Mouse (Mus musculus) lung, postnatal 25 days (tissue): ENCODE measurements at regions not wholly inside any gene's neighbourhood (a gene's known extent, or its start where the extent isn't known, plus 50 kb on each side); places are given as distances from the start of the nearest gene placed in this dataset.

Source experiments
- DNase-seq: peaks from one replicate; pipeline ENCODE4 v3.0.0; 2022; ENCODE audit warnings: low spot score

DNA sequence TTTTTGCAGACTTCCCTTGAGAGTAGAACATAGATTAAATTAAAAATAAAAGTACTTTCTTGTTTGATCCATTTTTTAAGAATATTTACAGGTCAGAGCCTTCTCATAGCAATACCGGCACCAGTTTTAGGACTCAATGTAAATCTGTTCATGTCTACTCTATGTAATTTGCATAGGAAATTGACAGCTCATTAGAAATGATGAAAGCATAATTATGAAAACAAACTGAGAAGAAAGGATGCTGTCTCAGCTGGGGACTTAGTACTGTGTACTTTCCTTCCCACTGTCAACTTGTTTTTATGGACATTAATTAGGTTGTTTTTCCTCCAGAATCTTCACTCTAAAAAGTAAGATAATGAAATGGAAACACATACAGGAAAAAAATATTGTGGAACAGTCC, 3344.8 kb upstream of the Gm6569 start:
- DNase-seq = no peak

DNA sequence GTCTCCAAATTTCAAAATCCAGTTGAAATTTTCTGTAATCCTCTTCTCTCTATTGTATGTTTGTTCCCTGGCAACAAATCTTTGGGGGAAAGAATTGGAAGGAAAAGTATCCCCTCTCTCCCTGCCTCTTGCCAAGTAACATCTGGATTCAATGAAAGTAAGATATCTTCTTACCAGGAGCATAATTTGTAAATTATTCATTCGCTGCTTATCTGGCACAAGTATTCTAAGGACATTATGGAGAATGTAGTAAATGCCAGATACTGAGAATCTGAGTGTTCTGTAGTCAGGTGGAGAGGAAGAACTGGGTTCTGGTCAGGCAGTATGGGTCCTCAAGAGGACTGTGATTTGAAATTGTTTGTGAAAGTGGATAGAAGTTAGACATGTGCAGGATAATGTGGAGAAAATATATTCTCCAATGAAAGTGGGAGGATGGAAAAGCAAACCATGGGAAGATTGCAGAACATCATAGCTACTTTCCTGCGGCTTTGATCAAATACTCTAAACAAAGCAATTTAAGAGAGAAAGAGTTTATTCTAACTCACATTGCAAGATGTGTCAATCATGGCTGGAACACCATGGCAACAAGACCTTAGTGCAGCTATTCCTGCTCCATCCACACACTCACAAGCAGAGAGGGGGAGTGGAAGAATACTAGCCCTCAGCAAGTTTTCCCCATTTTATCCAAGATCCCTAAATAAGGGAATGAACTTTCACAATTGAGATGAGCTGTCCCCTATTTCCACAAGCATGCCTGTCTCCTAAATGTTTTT, 3327.1 kb upstream of the Gm6569 start:
- no peak for DNase-seq

DNA sequence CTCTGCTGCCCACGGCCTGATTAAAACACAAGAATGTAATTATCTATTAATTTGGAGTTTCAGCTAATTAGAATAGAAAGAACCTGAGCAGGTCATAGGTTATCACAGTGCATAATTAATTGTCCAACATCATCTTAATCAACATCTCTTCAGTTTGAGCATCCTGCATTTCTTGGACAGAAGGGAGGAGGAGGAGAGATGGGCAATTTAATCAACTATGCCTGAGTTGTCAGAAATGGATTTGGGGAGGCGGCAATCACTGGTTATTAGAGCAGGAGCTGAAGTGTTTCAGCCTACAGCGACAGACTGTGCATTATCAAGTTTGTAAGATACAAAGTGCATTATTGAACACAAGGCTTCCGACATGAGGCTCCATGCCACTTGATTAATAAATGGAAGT, 3313.8 kb upstream of the Gm6569 start:
- DNase-seq = no peak

DNA sequence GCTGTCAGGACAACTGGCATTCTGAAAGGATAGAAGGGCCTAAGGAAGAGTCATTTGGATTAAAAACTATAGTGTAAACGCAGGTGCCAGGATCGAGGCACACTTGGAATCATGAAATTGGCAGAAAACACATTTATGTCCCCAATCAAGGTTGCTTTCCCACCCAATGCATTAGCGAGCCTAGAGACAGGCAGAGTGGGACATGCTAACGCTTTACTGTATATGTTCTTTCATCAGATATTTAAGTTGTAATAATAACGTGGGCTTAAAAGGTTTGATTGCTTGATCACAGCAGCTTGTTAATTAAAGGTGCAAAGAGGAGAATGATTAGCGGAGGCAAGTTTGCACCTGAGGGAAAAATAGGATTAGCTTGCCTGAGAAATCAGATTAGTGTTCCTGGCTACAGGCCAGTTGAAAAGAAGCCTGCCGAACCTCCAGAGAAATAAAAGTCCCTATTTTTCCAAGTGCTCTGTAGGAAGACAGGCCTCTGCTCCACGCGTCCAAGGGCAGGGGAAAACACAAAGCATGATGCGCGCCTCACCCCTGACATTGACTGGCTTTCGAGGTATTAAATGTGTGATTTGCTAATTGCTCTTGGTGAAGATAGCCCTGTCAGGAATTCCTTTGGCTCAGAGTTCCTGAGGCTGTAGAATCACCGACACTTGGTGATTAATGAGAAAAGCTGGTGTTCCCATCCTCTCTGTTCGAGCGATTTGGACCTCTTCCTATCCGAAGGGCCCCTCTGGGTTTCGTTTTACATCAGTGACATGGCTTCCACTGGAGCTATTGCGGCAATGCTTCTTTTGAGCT, 3279.4 kb upstream of the Gm6569 start:
- DNase-seq = no peak

DNA sequence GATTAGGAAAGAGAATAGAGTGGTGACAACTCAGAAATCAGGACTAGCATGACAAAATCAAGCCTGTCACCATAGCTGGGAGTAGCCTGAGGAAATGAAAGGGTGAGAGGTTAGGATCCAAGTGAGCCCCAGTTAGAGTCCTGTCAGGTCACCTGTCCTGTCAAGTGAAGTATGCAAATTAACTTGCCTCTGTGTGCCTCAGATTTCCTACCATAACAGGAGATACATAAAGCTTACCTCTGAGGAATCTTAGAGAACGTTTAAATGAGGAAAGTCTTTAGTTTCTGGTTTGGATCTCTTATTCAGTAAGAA, 3278.8 kb upstream of the Gm6569 start:
- no peak for DNase-seq

DNA sequence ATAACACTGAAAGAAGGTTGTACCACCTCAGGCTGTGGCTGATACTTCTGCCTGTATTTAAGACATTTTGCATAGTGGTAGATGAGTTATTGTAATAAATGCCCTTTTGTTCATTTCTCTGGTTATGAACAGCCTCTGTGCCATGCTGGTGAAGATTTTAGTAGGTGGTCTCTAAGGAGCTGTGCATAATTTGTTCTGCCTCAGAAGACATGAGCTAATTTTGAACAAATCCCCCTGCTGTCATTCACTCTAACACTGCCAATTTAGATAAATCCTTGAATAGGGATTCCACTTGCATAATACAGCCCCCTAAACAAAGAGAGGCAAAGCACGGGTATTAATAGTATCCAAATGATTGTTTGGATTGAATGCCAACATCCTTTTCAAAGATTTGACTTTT, 3240.1 kb upstream of the Gm6569 start:
- DNase-seq = no peak

DNA sequence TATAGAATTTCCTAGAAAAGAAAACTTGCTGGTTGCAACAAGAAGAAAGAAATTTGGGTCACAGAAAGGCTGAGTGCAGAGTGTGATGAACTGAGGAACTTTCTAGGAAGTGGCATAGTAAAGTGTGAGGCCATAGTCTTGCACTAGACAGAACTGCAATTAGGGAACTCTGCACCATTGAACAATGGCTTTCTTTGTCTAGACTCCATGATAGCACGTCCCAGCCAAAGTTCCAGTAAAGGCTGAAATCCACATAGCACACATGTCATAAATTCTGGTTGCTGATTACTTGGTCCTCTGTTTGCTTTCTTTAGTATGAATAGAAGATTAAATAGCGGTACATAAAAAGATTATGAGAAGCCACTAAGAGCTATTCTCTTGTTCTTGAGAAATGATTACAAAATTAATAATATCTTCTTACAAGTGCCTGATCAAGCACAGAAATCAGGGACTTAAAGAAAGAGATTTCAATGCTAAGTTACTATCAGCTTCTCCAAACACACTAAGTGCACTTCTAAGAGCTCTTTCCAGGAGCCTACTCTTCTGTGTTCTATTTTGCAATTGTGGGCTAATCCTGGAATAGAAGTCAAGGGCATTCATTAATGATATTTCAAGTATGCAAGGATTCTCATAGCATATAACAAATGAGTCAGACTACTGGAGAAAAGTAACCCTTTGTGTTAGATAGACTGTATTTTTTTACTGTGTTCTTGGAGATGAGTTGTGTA, 3233.4 kb upstream of the Gm6569 start:
- peak; percentile 1 for DNase-seq

DNA sequence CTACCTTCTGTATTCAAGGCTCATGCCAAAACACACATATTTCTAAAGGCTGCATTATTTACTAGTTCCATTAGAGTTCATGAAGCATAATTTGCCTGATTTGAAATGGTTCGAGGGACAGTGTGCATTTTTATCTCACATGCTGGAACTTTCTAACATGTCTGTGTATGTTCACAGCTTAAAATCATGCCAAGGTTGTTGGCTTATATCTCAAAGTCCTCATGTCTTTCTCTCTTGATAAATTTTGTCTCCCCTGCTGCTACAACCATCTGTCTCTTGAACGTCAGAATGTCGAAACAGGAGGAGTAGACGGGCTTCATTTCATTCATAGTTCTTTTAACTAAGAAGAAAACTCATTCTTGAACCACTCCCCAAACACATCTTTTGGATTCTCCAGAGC, 3229.1 kb upstream of the Gm6569 start:
- DNase-seq = no peak

DNA sequence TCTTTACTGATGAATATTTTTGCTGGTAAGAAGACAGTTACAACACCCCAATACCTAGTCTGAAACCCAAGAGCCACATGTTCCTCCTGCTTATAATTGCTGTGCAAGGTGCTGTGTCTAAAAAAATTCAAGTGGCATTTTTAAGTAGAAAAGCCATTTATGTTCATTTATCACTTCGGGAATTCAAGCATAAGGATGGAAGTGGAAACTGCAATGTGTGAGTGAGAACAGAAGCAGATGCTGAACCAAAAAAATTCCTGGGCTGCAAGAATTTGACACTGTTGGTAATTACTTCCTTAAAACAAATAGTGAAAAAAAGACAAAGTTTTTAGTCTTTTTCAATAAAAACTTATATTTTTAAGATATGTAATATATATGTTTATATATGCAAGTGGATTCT, 3227.5 kb upstream of the Gm6569 start:
- DNase-seq = no peak

DNA sequence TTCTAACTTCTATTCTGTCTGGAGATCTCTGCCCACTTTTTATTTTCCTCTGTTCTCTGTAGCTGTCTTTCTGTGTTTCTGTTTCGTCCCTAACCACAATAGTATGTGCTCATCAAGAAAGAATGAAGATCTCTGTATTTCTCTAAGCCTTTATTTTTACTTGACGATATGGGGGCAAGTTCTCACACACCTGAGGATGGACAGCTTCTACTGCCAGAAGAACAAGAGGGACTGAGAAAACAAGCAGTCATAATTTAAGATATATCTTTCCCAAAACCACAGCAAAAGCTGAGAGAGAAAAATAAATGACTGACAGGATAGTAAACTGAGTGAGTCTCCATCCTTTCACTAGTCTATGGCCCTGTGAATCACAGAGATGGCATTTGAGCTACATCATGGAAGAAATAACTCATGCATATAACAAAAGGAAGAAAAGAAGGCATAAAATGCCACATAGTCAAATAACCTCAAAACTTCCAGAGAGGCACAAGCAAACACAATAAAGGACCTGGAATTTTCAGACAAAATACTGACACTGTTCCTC, 3216.2 kb upstream of the Gm6569 start:
- no peak for DNase-seq

DNA sequence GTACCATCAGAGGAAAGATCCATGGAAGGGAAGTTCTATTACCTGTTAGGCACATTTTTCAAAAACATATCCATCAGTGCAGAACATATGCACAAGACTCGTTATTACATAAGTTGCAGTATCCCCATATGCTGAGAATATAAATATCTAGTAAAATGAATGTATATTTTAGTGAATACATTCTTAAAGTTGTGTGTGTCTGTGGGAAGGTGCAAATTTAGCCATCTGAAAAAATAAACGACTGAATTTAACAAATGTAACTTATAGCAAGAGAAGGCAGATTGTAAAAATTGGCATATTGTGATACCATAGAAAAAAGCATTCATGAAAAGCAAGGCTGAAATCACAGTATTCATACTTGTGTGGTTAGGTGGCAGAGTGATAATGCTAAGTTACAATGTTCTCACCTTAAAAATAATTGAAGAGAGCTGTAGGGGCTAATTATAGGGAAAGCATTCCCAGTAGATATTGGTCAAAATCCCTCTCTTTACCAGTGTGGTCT, 3193.3 kb upstream of the Gm6569 start:
- DNase-seq = no peak

DNA sequence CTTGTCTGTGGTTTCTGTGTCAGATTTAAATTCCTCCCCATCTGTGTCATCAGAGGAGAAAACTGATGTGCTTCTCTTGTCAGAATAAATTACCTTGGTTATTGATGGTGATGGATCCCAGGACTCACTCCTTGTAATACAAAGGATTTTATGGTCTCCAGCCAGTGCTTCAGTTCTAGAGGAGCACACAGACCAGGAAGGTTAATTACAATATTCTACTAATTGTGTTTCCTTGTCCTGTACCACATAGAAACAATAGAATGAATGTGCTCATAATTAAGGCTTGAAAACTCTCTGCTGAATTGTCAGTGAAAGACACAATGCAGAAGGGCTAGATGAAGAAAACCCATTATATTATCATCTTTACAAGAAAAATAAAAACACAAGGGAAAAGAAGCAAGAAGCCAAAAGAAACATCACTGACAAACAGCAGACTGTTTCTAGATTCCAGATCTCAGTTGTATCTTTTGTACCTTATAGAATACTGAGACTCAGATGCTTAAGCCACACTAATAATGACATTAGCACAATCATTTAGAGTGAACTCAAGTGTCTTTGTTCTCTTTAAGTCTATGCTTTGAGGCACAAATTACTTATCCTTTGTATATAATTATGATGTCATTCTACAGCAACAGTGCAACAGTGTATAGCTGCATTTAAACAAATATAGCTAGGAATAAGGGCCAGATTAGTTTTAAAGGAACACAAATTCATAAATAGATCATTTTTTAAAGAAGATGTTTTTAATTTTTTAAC, 3189.7 kb upstream of the Gm6569 start:
- DNase-seq = no peak

DNA sequence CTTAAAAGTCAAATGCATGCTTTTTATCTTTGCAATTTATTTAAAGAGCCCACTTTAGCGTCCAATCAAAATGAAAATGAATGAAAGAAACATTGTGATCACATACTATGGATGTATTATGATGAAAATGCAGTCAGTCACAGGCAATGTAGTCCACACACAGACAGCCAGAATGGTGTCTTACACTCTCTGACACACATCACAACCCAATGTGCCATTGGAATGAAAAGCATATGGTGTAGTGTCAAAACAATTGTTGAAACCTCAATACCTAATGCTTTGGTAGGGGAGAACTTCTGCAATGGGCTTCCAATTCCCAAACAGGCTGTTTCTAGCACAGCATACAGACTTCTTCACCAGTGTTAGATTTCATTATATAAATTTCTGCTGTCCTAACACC, 3158.8 kb upstream of the Gm6569 start:
- no peak for DNase-seq

DNA sequence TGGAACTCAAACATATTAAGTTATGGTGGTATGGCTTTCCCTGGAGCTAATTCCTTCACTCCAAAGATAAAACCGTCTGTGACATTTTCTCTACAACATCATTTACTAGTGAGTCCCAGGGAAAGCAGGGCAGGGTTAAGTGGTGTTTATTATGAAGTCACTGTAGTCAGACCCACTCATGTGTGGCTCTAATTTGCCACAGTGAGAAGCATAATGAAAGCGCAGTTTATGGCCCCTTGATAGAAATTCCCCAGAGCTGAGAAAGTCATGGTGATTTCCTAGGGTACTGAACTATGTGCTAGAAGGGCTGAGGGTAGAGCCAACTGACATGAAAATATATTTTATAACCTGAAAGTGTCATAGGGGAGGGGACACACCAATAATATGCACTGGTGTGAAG, 3129.8 kb upstream of the Gm6569 start:
- no peak for DNase-seq

DNA sequence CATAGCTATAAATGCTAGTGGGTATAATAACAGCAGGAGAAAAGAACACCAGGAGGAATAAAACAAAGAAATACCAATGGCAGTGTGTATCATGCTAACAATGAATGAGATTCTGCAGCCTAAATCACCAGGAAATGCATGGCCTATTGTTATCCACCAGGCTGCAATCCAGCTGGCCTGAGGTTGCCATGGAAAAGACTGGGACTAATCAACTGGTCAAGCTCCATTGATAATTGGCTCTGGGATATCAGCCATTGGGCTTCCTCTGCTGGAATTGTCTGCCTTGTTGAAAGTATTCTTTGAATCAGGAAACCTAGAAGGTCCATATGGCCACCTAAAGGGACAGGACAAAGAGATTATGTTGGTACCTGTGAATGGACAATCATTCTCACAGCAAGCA, 3120.6 kb upstream of the Gm6569 start:
- no peak for DNase-seq

DNA sequence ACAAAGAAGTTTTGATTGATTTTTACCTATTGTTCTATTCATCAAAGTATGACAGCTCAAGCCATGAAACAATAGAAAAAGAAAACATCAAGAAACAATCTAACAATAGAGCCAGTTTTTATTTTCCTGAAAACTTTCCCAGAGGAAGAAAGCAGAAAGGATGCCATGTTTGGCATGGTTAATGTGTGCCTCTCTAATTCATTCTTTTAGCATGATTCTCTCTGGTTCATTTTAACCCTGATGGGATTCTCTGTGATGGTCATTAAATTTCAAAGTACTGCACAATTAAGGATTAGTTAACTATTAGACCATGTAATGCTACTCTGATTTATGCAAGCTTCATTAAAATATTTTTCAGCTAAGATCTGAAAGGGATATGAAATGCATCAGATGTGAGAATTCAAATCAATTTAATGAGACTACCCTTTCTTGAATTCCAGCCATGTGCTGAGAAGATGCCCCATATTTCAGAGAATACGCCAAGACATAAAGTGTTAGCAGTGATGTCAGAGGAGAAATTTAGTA, 3106.9 kb upstream of the Gm6569 start:
- DNase-seq = no peak

DNA sequence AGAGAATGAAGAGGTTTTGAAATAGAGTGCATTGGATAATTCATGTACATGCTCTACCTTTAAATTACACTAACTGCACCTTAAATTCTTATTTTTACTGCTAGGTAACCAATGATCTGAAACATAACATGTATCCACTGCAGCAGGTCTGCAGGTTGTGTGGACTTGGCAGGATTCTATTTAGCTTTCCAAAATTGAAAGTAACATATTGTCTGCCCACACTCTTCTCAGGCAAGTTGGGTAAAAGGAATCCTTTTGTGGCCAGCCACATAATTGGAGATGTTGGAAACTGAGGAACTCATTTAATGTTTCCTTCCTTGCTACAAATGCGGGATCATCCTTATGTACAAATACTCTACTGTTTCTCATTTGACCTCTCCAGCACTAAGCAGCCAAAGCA, 3106.4 kb upstream of the Gm6569 start:
- DNase-seq = no peak

DNA sequence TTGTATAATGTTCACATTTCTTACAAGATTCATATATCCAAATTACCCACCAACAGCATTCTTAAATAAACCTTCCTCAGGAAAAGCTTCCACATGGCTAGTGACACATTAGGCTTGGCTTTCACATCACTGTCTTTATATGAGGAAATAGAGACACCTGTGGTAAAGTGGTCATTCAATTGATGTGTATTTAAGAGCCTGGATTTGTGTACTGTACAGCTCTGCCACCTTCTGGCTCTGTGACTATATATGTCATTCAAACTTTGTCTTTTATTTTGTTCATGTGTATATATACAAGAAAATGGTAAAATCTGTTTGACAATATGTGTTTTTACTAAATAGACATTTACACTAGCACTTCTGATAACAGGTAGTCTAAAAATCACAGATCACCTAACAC, 3090.1 kb upstream of the Gm6569 start:
- no peak for DNase-seq

DNA sequence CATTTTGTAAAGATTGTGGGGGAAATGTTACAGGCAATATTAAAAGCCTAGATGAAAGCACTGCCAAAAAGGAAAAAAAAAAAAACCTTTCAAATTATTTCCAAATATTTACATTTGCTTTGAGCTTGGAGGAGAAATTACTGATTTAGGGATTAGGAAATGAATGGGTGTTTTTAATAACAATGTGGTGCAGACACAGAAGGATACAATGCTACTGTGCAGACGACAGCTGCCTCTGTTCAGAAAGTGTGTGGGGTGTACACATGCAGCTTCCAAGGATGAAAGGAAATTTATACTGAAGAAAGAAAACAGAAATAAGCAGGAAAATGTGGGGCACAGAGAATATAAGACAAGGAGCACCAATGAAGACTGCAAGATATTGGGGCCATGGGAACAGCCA, 3070.3 kb upstream of the Gm6569 start:
- no peak for DNase-seq

DNA sequence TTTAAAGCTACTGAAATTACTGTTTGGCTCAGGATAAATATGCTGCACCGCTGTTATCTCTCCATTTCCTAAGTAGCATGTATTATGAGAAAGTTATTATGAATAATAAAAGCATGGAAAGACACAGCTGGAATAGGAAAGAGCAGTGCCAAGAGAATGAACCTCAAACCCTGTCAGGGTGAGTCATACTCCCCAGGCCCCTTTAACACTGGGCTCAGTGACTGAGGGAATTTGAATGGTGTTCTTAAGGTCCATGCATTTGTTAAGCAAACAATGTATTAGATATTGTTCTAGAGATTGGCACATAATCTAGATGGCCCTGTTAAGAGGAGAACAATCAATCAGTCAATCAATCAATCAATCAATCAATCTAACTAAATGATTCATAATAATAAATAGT, 3069.8 kb upstream of the Gm6569 start:
- DNase-seq = no peak

DNA sequence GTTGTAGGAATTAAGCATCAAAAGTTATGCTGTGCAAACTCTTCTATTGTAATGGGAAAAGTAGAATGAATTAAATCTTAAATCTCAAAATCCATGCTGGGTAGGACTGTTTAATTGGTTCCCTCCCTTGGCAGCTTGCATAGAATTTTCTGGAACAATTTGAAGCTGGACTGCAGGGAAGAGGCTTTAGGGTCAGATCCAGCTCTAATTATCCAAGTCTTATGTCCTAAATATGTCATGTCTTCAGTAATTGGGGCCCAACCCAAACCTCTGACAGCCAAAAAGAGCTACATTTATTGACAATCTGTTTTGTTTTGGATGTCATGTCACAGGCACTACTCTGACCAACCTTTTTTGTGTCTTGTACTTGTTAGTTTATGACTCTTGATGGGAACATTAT, 3068.9 kb upstream of the Gm6569 start:
- no peak for DNase-seq
